Mouse (Mus musculus) cerebellum, postnatal 36 days (tissue): ENCODE results near the gene Rps5.
"Not testable (repeated sequence)": the region's sequence is repeated elsewhere in the genome, so short reads cannot be mapped to it uniquely, and the experiment has no call there.

ENCODE experiments used
- DNase-seq, 2 experiments: peaks; one replicate each; pipeline ENCODE4 v3.0.0; 2021 to 2022; ENCODE audit warnings: mixed read lengths in 2 of 2

The Rps5 gene

GRCm38 (mm10) chr7:12927693-12928589 is 5.9 kb downstream of the Rps5 start:
- peak; percentile 68 to 78 for DNase-seq

DNA sequence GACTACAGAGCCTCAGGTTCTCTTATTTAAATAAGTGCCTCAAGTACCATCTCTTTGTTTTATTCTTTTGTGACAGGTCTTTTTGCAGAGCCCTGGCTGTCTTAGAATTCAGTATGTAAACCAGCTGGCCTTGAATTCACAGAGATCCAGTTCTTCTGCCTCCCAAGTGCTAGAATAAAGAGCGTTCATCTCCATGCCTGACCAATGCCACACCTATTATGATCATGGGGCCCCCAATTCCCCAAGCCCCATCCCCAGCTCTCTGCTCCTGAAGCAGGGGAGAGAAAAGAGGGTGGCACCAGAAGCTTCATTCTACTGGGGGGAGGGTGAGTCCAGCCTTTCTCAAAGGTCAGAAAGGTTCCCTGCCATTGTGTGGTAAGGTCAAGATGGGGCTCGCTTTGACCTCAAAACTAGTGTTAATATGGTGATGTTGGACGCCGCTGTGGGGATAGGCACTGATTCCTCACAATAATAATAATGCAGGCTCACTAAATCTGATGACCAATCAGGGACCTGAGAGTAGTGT is 11.6 kb downstream of the Rps5 start:
- DNase-seq, result no peak

DNA sequence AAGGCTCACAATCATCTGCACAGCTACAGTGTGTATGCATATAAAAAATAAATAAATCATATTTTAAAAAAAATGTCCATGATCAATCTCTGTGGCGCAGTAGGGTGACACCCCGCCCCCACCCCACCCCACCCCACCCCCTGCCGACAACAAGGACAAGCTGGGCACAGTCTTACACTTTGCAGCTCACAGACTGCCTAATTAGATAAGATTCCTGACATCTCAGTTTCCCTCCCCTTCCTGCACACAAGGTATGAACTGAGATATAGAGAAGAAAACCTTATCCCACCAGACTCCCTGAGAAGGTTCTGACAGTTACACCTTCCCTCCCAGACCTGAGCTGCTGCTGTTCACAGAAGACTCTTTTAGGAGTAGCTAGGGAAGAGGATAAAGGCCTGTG is 12.7 kb downstream of the Rps5 start:
- no peak for DNase-seq

- not testable (repeated sequence) for DNase-seq
Observed at GRCm38 (mm10) chr7:12937254-12937803, 15.2 kb downstream of the Rps5 start.

- no peak for DNase-seq
Observed at GRCm38 (mm10) chr7:12940599-12940998, 18.5 kb downstream of the Rps5 start.

DNA sequence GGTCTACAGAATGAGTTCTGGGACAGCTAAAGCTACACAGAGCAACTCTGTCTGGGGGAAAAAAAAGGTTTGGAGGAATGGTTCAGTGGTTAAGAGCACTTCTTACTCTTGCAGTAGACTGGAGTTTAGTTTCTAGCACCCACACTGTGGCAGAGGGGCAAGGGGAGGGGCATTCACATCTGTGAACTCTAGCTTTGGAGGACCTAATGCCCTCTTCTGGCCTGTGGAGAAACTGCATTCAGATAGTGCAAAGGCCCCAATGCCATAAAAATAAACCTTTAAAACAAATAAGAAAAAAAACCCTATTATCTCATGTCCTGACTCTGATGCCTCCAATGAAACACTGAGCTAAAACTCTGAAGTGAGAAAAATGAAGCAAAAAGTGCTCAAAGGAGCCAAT is 21.4 kb downstream of the Rps5 start:
- DNase-seq, result no peak

DNA sequence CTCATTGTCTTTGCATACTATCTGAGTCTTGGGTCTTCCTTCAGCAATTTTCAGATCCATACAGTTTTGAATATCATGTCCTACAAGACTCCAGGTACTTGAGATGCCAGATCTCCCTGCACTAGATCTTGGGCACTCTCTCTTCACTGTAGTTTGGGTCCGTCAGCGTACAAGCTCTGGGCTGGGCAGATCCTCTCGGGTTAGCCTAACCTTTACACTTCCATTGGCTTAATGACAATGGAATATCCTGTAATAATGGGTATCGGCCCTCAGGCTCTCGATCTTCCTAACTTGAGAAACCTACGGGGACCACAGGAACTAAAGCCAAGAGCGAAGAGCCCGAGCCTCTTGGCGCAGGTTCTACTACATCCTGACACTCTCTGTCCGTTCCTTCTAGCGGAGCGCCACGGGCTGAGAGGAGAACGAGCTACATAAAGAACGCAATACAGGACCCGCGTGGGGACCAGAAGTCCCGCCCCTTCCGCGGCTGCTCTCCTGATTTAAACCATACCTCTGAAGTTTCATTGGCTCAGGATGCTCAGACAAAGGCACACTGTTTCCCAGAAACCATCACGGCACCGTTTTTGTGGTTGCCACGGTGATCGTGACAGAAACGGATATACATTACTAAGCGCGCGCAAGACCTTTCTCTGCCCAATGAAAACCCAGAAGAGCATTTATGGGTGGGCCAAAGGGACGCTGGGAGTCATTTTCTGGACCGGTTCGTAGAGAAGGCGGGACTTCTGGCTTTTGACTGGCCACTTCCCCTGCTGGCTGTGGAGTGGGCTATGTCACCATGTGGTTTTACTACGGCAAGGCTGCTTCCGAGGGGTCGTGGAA is 27.2 kb downstream of the Rps5 start:
- DNase-seq, result peak; percentile 91 to 96

DNA sequence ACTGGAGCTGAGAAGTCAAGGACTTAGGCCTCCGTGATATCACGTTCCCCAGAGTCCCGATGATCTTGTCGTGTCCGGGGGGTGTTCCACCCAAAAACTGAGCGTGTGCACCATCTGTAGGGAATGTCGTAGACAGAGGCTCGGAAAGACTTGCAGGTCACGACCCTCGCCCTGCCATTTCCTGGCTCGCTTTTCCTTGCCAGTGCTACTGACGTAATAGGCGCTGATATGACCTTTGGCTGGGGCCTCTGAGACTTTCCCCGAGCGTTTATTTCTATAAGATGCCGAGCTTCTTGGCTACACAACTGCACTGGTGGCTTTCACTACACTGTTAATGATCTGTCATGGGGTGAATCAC is 27.8 kb downstream of the Rps5 start:
- no peak for DNase-seq

GRCm38 (mm10) chr7:12954896-12955295 is 32.8 kb downstream of the Rps5 start:
- DNase-seq, result no peak

DNA sequence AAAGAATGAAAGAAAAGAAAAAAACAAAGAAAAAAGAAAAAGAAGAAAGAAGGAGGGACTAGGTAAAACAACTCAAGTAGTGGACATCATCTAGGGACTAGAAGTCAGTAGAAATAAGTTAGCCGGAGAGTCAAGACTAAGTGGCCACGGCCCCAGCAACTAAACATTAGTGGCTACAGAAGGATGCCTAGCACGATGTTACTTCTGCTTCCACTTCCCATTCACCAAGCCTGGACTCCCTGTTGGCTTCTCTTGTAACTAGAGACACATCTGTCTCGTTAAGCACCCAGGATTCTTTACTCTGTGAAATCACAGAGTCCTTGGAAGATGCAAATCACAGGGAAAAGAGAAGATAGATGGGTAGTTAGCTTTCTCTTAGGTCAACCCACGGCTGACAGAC is 35.4 kb downstream of the Rps5 start:
- no peak for DNase-seq

DNA sequence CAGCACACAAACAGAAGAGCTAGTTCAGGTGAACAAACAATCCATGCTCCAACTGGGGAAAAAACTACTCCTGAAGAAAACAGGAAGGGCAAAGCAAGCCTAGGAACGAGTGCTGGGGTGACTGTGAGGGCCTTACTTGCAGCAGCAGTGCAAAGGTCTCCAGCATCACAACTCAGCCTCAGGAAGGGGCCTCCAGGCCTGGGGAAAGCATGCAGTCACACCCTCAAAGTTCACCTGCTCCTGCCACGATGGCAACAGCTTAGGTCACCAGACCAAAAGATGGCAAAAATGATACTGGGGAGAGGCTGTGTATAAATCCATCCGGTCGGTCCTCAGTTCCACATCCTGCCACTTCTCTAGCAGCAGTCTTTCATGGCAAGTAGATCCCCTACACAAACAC is 36.9 kb downstream of the Rps5 start:
- no peak for DNase-seq

DNA sequence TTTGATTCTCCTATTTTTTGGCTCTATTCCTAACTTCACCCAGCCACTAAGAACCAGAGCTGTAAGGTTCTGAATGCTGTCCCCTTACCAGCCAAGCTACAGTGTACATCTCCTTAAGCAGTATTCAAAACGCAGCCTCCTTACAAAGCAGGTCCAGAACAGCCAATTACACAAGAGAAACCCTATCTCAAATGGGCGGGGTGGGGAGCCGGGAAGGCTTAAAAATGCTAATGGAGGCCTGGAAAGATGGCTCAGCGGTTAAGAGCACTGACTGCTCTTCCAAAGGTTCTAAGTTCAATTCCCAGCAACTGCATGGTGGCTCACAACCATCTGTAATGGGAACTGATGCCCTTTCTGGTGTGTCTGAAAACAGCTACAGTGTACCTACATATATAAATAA is 37.6 kb downstream of the Rps5 start:
- DNase-seq, result no peak

- peak; percentile 29 to 43 for DNase-seq
Observed at GRCm38 (mm10) chr7:12961511-12962141, 39.5 kb downstream of the Rps5 start.

GRCm38 (mm10) chr7:12965678-12966091 is 43.6 kb downstream of the Rps5 start, which contains the start of gene Zfp324:
Gene Zfp324, plus strand, starts transcription at chr7:12965838.
- peak; percentile 91 to 92 for DNase-seq

- DNase-seq, result peak; percentile 87 to 89
Observed at GRCm38 (mm10) chr7:12966104-12966845, 44.2 kb downstream of the Rps5 start.

GRCm38 (mm10) chr7:12970906-12971305 is 48.8 kb downstream of the Rps5 start:
- no peak for DNase-seq
